Mouse (Mus musculus): ENCODE results near the gene Rbm18. TPM values are rescaled to one million over a fixed set of nuclear protein-coding genes. Genes with fewer than 3 reads are reported as not detected.

The Rbm18 gene
- total RNA-seq, 2 experiments from 2014 or later = 21.7 to 37.8 TPM

DNA sequence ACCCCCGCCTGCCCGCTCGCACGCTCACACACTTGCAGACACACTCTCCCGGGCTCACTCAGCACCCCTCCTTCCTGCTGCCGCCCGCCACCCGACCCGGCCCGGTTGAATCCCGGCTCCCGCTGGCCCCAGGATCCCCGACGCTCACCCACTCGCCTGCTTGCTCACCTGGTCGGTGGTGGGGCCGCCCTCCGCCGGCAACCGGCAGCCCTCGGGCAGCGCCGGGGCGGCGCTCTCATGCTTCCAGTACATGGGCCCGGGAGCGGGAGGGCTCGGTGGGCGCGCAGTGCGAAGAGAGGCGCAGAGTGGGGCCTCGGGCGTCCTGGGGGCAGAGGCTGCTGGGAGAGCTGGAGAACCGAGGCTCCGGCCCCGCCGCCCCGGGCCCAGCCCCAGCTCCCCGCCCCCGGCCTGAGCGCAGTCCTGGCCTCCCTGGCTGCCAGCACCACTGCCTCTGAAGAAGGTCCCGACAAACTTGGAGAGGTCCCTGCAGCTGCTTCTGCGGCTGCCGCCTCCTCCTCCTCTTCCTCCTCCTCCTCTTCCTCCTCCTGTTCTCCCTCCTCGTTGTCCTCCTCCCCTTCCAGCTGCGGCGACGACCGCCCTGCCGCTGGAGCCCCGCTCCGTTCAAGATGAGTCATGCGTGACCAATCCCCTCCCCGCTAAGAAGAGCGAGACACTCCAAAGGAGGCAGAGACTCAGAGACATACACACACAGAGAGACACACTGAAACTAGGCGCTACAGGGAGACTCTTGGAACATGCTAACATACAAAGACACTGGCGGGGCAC, 31.4 kb downstream of the Rbm18 start, which contains the start of gene Lhx6:
TSS of gene Lhx6 (minus strand) at position 453 of the 786 bp plus-strand sequence.
- no peak for ATAC-seq (ENCODE audit: poor library complexity, severe bottlenecking)

DNA sequence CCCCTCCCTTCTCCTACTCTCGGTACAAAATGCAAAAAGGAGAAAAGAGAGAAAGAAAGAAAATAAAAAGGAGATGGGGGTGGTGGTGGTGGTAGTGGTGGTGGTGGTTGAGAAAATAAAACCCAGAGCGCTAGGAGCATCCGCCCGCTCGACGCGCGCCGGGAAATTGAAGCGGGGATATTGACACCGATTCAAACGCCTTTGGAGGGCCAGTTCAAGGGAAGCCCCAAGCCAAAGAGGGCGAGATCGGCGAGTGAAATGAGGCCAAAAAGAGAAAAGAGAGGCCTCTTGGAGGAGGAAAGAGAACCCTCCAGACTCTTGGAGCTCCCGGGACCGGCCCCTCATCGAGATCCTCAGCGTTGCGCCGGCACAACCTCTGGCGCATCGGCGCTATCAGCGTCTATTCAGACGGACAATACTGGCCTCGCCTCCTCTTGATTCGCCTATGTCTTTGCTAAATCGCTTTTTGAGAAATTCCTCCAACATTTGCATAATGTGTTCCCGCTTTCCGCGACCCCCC, 32.1 kb downstream of the Rbm18 start:
- ATAC-seq (ENCODE audit: poor library complexity, severe bottlenecking) = no peak

DNA sequence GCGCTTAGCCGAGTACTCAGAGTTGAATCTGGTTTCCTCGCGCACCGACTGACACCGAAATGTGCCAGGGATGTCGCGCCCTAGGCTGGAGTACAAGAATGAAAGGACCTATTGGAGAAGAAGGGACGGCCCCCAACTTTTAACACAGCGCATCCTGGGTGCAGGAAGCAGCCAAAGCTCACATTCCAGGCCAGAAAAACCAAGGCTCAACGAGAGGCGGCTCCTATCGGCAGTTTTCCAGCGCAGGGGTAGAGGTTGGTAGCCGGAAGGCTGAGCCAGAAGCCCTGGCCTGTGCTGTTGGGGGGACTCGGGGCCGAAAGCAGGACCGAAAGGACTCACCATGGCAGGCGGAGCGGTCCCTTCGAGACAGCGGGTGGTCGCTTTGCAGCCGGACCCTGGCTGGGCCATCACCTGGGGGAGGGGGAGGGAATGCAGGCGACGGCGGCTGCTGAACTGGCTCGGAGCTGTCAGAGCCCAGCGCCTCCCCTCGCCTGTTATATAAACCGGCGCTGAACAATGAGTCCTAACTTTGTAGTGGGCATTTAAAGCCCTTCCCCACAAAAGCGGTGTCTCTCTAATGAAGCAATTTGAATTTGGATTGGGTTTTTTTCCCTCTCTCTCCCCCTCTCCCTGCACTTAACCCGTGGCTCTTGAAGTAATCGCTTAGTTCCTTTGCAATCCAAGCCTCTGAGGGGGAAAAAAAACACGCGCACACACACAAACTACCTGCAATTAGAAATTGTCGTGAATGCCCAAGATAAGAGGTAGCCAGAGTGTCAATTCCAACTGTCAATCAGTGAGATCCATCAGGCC, 32.8 kb downstream of the Rbm18 start:
- ATAC-seq (ENCODE audit: poor library complexity, severe bottlenecking) = no peak

DNA sequence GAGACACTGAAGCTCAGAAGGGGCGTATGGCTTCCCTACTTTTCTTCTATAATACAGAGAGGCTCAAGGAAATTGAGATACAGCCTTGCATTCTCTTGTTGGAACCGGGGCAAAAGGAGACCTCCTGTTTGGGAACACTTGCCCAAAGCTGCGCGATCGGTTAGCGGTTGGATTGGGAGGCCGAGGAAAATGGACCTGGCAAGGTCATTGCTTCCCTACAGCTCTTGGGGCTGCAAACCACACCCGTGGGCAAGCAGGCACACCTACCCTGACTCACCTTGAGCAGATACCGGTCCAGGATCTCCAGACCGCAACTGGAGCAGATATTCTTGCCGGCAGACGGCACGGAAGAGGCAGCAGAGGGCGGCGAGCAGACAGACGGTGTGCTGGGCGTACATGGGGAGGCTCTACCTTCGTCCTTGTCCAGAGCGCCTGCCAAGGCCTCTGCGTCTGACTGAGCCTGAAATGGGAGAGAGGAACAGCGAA, 33.5 kb downstream of the Rbm18 start:
- ATAC-seq (ENCODE audit: poor library complexity, severe bottlenecking) = no peak

DNA sequence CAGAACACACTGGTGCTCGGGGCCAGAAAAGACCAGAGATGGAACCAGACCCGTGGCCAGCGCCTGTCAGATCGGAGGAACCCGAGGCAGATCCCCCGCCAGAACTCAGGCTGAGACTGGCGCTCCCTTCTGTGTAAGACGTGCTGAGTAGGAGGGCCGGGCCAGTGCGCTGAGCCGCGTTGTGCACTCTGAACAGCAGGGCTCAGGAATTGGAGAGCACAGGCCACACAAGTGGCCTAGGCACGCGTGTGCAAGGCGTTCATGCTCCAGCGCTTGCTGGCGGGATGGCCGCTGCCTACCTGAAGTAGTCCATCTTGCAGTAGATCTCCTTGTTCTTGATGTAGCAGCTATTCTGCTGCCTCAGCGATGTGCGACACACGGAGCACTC, 34.0 kb downstream of the Rbm18 start:
- 0 out of 2 replicates have a peak, but pooled peaks have one; percentile 14 for ATAC-seq (ENCODE audit: poor library complexity, severe bottlenecking)

DNA sequence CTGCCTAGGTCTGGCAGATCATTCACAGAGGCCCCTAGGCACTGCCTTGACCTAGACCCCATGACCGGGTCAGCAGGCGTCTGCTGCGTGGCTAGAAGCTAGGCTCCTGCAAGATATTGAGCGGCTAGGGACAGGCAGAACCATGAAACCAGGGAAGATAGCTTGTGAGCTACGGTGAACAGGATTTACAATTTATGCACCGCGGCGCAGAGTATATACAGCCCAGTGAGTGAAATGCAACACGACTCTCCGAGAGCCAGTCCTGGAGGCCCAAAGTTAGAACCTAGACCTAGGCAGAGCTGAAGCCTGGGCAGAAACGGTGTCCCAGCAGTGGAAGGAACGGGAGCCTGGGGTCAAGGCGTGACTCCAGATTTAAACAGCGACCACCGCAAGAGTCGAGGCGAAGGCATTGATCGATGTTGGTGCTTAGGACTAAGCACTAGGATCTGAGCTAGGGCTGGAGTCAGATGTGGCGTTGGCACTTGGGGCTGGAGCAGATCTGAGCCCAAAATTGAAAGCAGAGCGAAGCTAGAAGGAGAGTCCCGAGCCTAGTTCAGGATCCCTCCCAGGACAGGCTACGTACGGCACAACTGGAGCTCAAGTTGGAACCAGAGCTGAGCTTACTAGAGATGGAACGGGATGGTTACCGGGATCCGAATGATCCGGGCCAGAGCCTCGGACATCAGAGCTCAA, 34.6 kb downstream of the Rbm18 start:
- peak; percentile 17; the same call in 1 of the 2 replicates for ATAC-seq (ENCODE audit: poor library complexity, severe bottlenecking)

DNA sequence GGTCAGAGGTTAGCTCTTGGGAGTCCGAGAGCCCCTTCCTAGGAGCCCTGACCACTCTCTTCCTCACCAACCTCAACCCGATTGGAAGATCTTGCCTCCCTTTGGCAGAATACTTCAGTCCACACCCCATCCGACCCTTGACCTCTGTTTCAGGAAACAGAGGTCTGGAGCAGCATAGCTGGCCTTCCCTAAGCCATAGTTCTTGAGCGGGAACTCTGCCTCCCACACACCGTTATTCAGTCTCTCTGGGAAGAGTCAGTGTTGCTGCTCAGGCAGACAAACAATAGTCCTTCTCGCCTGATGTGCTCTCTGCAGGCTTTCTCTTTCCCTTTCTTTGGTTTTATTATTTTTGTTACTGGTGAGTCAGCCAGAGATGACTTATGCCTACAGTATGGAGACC, 36.8 kb downstream of the Rbm18 start:
- no peak for ATAC-seq (ENCODE audit: poor library complexity, severe bottlenecking)

DNA sequence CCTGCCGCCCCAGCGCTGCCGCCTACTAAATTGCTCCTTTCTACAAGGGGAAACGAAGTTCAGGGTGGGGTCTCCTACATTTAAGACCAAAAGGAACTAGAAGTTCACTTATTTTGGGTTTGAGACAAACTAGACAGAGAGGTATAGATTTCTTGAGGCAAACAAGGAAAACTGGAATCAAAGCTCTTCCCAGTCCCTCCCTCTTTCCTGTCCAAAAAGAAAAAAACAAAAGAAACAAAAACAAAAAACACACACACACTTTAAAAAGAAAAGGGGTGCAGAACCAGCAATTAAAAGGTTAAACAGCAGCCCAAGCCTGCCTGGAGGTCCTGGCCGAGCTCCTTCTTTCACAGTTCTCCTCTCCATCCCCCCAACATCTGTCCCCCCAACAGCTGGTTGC, 38.6 kb downstream of the Rbm18 start:
- no peak for ATAC-seq (ENCODE audit: poor library complexity, severe bottlenecking)

DNA sequence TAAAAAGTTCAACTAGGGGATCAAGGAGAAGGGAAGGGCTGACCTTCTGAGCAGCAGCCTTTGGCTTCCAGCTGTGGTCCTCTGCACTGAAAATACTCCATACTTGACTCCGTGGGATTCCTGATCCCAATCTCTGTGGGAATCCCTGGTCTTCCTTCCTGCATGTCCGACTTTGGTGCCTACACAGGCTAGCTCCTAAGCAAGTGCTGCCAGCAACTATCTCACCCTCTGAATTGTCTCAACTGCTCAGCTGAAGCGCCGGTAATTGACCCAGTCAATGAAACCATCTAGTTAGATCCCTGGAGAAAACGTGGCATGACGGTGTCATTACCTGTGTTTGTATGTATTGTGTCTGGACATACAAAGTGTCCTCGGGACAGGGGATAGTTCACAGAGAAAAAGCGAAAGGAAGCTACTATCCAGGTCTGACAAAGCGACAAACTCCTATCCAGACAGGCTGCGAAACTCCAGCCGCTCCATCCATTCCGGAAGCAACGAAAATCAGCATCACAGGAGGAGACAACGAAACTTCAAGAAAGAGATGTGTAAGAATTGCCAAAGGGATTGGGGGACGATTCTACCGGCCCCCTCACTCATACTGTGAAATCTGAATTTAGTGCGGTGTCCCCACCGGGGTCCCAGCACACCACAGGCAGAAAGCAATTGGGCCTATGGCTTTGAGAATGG, 39.3 kb downstream of the Rbm18 start:
- no peak for ATAC-seq (ENCODE audit: poor library complexity, severe bottlenecking)

DNA sequence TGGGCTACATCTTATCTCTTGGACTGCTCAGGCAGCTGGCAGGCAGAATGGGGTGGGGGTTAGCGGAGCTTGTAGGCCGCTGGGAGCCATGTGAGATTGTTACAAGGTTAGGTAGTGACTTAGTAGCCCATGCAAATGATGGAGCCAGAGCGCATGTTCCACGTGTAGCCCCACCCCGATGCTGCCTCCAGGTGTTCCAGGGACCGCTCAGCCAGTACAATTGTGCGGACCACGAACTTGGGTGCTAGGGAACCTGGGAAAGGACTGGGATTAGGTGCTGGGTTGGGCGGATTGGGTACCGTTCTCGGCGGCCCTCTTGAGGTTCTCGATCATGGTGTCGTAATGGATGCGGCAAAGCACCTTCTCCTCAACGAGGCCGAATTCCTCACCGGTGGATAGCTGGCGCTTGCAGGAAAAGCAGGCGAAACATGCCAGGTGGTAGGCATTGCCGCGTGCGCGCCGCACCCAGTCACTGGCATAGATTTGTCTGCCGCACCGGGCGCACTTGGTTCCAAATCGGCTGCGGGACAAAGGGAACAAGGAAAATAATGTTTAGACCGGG, 42.6 kb downstream of the Rbm18 start:
- ATAC-seq (ENCODE audit: poor library complexity, severe bottlenecking) = no peak

DNA sequence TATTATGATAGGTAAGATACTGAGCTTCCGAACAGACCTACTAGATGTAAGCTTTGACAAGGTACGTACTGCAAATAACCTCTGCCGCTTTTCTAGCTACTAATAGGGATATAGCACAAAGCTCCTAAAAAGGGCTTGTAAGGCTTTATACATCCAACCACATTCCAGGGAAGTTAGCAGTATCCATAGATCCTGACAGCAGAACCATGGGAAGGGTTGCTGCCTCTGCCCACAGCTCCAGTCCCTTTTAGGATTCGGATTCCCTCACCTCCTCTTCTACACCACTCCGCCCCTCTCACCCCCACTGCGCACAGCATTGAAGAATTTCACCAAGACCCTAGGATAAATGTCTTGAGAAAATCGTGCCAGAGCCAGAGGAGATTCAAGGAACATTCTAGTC, 43.3 kb downstream of the Rbm18 start:
- no peak for ATAC-seq (ENCODE audit: poor library complexity, severe bottlenecking)

DNA sequence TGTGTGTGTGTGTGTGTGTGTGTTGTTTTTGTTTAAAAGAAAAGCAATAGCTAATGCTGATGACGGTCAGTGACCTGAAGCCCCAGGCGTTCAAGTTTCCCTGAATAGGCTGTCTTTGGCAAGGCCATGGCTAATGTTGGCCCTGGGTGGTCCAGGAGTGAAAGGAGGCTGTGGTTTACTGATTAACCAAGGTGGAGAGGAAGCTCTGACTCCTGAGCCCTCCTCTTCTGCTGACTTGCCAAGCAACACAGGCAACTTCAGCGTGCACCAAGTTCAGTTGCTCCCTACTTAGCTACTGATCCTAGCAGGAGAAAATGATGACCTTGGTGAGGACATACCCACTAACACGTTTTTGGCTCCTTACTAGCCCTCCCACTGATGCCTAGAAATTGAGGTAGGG, 43.8 kb downstream of the Rbm18 start:
- ATAC-seq (ENCODE audit: poor library complexity, severe bottlenecking) = no peak

DNA sequence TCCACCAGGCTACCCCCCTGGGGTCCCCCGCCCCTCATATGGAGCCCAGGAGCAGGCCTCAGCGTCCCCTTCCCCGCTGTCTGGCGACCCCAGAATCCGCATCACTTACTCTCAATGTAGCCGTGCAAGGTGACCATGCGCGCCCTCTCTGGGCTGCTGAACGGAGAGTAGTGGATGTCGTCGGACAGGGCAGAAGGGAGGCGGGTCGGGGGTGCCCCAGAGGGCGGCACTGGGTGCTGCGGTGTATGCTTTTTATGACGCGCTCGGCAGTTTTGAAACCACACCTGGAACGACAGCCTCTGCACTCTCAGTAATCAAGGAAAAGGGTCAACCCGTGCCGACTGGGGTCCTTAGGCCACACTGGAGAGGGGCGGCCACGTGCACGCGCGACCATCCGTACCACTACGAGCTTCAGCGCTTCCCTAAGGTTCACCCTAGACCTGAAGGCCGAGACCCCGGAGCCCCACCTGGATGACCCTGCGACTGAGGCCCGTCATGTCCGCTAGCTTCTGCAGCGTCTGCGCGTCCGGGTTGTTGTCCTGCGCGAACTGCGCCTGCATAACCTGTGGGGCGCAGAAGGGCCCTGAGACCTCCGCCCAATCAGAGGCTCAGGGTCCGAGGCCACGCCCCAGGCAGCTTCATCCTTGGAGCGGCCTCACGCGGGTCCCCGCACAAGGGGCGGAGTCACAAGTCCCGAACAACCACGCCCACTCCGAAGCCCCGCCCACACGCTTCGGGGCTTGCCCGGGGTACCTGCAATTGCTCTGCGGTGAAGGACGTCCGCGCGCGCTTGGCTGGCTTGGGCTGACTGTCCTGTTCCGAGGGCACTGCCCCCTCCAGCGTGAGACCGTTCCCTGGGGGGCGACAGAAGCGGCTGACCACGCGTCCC, 45.5 kb downstream of the Rbm18 start:
- peak; percentile 57 for ATAC-seq (ENCODE audit: poor library complexity, severe bottlenecking)

DNA sequence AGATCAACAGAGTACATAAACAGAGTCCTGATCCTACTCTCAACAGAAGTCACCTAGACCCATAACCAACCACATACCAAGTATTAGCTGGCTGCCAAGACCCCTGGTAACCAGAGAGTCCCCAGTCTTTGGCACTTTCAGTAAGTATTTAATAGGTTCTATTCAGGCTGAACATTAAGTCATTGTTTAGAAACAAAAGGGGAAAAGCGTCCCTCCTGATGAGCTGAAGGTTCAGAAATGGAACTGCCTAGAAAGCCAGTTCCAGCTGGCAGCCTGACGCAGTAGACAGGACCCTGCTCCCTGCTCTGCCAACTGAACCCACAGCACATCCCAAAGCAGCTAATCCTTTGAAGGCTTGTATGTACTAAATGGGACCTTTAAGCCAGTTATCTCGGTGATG, 47.4 kb downstream of the Rbm18 start:
- no peak for ATAC-seq (ENCODE audit: poor library complexity, severe bottlenecking)

DNA sequence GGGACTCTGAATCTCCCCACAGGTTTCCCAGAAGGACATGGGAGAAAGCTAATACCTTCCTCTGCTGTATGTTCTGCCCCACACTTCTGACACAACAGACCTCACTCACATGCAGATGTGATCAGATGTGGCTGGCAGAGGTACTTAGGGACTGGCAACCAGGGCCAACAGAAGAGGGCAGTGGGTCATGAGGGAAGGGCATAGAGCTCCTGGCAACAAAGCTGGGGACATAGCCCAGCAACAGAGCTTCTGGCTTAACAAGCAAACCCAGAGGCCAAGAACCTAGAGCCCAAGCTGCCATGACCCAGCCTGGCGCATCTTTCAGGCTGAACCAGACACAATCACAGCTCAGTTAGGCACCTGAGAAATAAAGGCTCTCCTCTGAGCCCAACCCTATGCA, 51.5 kb downstream of the Rbm18 start:
- no peak for ATAC-seq (ENCODE audit: poor library complexity, severe bottlenecking)

DNA sequence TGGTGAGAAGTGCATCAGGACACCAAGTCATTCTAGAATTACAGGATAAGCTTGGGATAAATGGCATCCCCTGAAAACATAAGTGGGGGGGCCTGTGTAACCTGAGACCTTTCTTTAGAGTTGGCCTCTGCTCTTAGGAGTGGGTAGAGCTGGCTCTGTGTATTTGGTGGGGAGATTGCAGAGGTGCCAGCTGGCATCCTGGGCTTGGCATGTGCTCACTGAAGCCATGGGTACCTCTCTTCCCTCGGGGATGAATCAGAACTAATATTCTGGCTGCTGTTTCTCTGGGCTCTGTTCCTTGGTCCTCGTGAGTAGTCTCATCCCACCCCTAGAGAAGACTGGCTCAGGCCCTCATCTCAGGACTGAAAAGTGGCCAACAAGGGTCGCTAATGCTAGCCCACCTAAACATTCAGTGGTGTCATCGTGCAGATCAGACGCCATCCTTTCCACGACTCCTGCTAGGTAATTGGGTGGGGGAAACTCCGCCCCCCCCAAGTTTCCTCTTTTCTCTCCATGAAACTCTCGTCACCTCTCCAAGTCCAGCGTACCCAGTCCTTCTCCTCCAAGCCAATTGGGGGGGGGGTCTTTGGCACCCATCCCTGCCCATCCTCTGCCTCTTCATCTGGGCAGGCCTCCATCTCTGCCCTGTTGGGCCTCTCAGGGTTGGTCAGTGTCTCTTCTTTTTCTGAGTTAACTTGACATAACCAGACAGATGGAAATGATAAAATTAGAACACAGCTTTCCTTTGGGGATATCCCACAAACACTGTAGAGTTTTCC, 53.6 kb downstream of the Rbm18 start:
- no peak for ATAC-seq (ENCODE audit: poor library complexity, severe bottlenecking)

DNA sequence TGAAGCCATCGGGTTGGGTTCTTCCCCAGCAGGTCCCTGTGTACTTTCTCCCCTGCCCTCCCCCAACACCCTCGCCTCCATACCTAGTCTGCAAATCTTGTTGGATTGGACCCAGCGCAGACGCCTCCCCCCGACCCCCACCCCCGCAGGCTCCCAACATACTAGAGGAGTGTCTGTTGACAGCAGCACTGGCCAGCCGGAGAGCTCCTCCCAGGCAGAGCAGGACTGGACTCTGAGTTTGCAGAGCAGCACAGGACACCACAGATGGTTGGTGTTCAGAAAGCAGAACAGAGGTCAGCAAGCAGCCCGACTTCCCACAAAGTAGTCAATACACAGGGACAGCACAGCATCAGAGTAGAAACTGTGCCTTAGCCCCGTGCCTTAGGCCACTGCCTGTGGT, 55.1 kb downstream of the Rbm18 start:
- no peak for ATAC-seq (ENCODE audit: poor library complexity, severe bottlenecking)

DNA sequence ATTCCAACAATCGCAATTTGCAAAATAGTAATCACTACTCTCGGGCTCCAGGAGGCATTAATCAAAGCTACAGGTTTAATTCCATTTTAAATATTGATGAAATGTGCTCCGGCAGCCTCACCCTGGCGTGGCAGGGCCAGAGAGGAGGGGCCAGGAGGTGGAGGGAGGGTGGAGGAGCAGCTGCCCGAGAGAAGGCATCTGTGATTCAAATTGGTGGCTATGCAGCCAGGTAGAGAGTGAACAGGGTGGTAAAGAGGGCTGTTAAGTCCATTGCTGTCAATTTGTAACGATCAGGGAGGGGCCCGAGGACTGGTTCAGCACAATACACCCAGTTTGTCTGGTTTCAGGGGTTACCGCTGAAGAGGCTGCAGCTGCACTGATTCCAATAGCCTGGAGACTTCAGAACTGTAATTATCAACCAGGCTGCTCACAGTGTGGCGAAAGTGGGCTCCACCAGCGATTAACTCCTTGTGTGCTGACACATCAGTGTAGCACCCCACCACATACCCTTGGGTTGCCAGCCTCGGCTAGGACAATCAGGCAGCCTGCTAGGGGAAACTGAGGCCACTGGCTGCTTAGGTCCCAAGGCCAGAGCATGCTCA, 59.3 kb downstream of the Rbm18 start:
- ATAC-seq (ENCODE audit: poor library complexity, severe bottlenecking) = no peak

Data from megakaryocyte, adult 5-6 weeks (primary cell).